Mouse (Mus musculus) adrenal gland, adult 18-20 months (tissue): ENCODE measurements around the gene Prdm2. TPM values are rescaled to one million over a fixed set of nuclear protein-coding genes. Genes with fewer than 3 reads are reported as not detected.

Source experiments
- DNase-seq, 2 experiments: peaks; one replicate each; pipeline ENCODE4 v3.0.0; 2021 to 2022; ENCODE audit warnings: low spot score in 2 of 2
- total RNA-seq, 2 experiments: library from RNA; stranded (reverse); gene quantifications; 1 replicate in 1 of 2; 2 replicates in 1 of 2; pipeline ENCODE4 v1.2.3; 2021

Gene Prdm2
- total RNA-seq, 2 experiments from 2014 or later = 25.7 to 35.1 TPM

GRCm38 (mm10) chr4:143155036-143155435, 57.8 kb downstream of the Prdm2 start:
- no peak for DNase-seq

- DNase-seq = no peak
Observed at GRCm38 (mm10) chr4:143154571-143154970, 58.2 kb downstream of the Prdm2 start.

GRCm38 (mm10) chr4:143152634-143153033, 60.2 kb downstream of the Prdm2 start:
- DNase-seq = no peak

- peak; percentile 51 to 57 for DNase-seq
Observed at GRCm38 (mm10) chr4:143151267-143151666, 61.5 kb downstream of the Prdm2 start.

- DNase-seq = no peak
Observed at GRCm38 (mm10) chr4:143147666-143148065, 65.1 kb downstream of the Prdm2 start.

GRCm38 (mm10) chr4:143143615-143144014, 69.2 kb downstream of the Prdm2 start:
- DNase-seq = no peak

- no peak for DNase-seq
Observed at GRCm38 (mm10) chr4:143141645-143142259, 71.0 kb downstream of the Prdm2 start.

GRCm38 (mm10) chr4:143140940-143141339, 71.9 kb downstream of the Prdm2 start:
- DNase-seq = no peak

- DNase-seq = no peak
Observed at GRCm38 (mm10) chr4:143132433-143132832, 80.4 kb downstream of the Prdm2 start.

GRCm38 (mm10) chr4:143130441-143130840, 82.4 kb downstream of the Prdm2 start:
- no peak for DNase-seq

- no peak for DNase-seq
Observed at GRCm38 (mm10) chr4:143129261-143129760, 83.5 kb downstream of the Prdm2 start.

- no peak for DNase-seq
Observed at GRCm38 (mm10) chr4:143127171-143127570, 85.6 kb downstream of the Prdm2 start.

GRCm38 (mm10) chr4:143126476-143126875, 86.3 kb downstream of the Prdm2 start:
- no peak for DNase-seq

- DNase-seq = no peak
Observed at GRCm38 (mm10) chr4:143125290-143125689, 87.5 kb downstream of the Prdm2 start.

- DNase-seq = no peak
Observed at GRCm38 (mm10) chr4:143123043-143123442, 89.8 kb downstream of the Prdm2 start.

- DNase-seq = no peak
Observed at GRCm38 (mm10) chr4:143121174-143121573, 91.6 kb downstream of the Prdm2 start.

GRCm38 (mm10) chr4:143120008-143120407, 92.8 kb downstream of the Prdm2 start:
- DNase-seq = no peak

- peak in 1 of 2 experiments; percentile 43 for DNase-seq
Observed at GRCm38 (mm10) chr4:143118843-143119242, 94.0 kb downstream of the Prdm2 start.

- DNase-seq = no peak
Observed at GRCm38 (mm10) chr4:143115851-143116250, 96.9 kb downstream of the Prdm2 start.

GRCm38 (mm10) chr4:143114232-143114979, 98.4 kb downstream of the Prdm2 start:
- no peak for DNase-seq

- peak; percentile 76 for DNase-seq
Observed at GRCm38 (mm10) chr4:143112985-143113384, 99.8 kb downstream of the Prdm2 start.

- no peak for DNase-seq
Observed at GRCm38 (mm10) chr4:143112439-143112838, 100.4 kb downstream of the Prdm2 start.
